Comparison of ENCODE assay signal across 9 mouse cellular contexts in the genomic region with DNA sequence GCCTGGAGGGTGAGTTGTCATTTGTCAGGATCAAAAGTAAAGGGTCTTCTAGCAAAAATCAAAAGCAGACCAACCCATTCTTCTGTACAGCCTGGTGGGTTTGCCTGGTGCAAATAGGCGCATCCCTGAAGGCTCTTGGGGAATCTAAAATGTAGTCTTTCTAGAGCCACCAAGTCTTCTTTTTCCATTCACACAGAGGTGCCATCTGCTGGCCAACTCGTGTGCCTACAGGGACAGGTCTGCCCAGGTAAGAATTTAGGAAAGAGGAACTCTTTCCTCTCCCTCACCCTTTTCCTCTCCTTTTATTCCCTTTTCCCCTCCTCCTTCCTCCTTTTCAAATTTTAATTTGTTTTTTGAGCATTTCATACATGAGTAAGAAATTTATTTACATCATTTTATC.
DNase-seq lines count a peak whose midpoint lies in the region; ATAC-seq and TF ChIP-seq lines count a peak whose summit lies in the region.
"Had no signal": no experiment of that assay in that cellular context is flagged by ENCODE, and none has a peak within 500 bp of the region (broad histone marks: within the 10 kb centered on the region; RNA-seq: fewer than 3 reads in every experiment).

No protein-coding gene starts in this region.

- H3K27me3 ChIP-seq in kidney, postnatal 0 days (ENCODE audit: insufficient read depth, low read length), result no peaks in the 10 kb centered on the region
- no peaks in the 10 kb centered on the region for H3K27me3 ChIP-seq in kidney, embryonic 16.5 days (ENCODE audit: insufficient read depth, low read length)
- H3K27me3 ChIP-seq: neural tube, embryonic 12.5 days had no signal

- H3K4me2 ChIP-seq in kidney, postnatal 0 days (ENCODE audit: low read length), result no peak overlapping the region
- no peak overlapping the region for H3K4me2 ChIP-seq in kidney, embryonic 16.5 days (replicated peaks; ENCODE audit: low read depth, low read length)
- H3K4me2 ChIP-seq: neural tube, embryonic 12.5 days had no signal

- no peaks in the 10 kb centered on the region for H3K36me3 ChIP-seq in kidney, postnatal 0 days (ENCODE audit: insufficient read depth, low read length)
- no peaks in the 10 kb centered on the region for H3K36me3 ChIP-seq in kidney, embryonic 16.5 days (ENCODE audit: insufficient read depth, low read length)
- H3K36me3 ChIP-seq: neural tube, embryonic 12.5 days had no signal

- no peaks in the 10 kb centered on the region for H3K9me3 ChIP-seq in kidney, postnatal 0 days (replicated peaks; ENCODE audit: low read length)
- H3K9me3 ChIP-seq in kidney, embryonic 16.5 days (ENCODE audit: low read length), result no peaks in the 10 kb centered on the region
- H3K9me3 ChIP-seq: neural tube, embryonic 12.5 days had no signal

- ATAC-seq in CD4-positive, CD25-positive, alpha-beta regulatory T cell, adult 4 months, result no peak
- no peak for ATAC-seq in kidney, postnatal 0 days (replicated peaks; ENCODE audit: low FRiP score, low read depth)
- ATAC-seq in kidney, embryonic 16.5 days (ENCODE audit: low FRiP score, low TSS enrichment), result no peak

- WGBS in kidney, postnatal 0 days, result 29% methylated on average over 2 of the region's 2 CpGs
- 15% methylated on average over 2 of the region's 2 CpGs for WGBS in kidney, embryonic 16.5 days

- no peak overlapping the region for H3K9ac ChIP-seq in kidney, postnatal 0 days (ENCODE audit: low read depth, low read length)
- H3K9ac ChIP-seq in kidney, embryonic 16.5 days (replicated peaks; ENCODE audit: low read length), result no peak overlapping the region
- H3K9ac ChIP-seq: neural tube, embryonic 12.5 days had no signal

- H3K4me3 ChIP-seq in kidney, postnatal 0 days (replicated peaks; ENCODE audit: low read depth, low read length), result no peak overlapping the region
- no peak overlapping the region for H3K4me3 ChIP-seq in kidney, embryonic 16.5 days (ENCODE audit: low read length)
- H3K4me3 ChIP-seq: neural tube, embryonic 12.5 days had no signal

- TF ChIP-seq CTCF in kidney, postnatal 0 days (IDR thresholded peaks at IDR 0.05; ENCODE audit: low read depth), result peak; percentile 64

- no peak overlapping the region for H3K27ac ChIP-seq in kidney, postnatal 0 days
- no peak overlapping the region for H3K27ac ChIP-seq in kidney, embryonic 16.5 days (ENCODE audit: low read length)
- H3K27ac ChIP-seq: neural tube, embryonic 12.5 days had no signal

- DNase-seq in CD4-positive, CD25-positive, alpha-beta regulatory T cell, adult 2 months (ENCODE audit: low read depth, low spot score), result peak; percentile 2
- DNase-seq in kidney, postnatal 0 days (ENCODE audit: low spot score), result peak; percentile 19
- peak; percentile 42 for DNase-seq in 3T3-L1 (ENCODE audit: low read depth, low spot score)
- DNase-seq in embryo, embryonic 11 days, result peak; percentile 50
- DNase-seq in ovary, postnatal 10 days (ENCODE audit: low spot score), result no peak
- no peak for DNase-seq in layer of hippocampus, adult 9-11 months

- H3K4me1 ChIP-seq in kidney, postnatal 0 days (replicated peaks; ENCODE audit: insufficient read depth, low read length), result no peaks in the 10 kb centered on the region
- no peaks in the 10 kb centered on the region for H3K4me1 ChIP-seq in kidney, embryonic 16.5 days (ENCODE audit: insufficient read depth, low read length)
- H3K4me1 ChIP-seq: neural tube, embryonic 12.5 days had no signal

Comparison
In these comparisons a context has a peak if more than half of its experiments do, and no peak if none do; other contexts are left out.
1. DNase-seq: peak in CD4-positive, CD25-positive, alpha-beta regulatory T cell, adult 2 months (single experiment), kidney, postnatal 0 days (single experiment), 3T3-L1 (single experiment) and embryo, embryonic 11 days (single experiment); none in ovary, postnatal 10 days (single experiment) and layer of hippocampus, adult 9-11 months (single experiment).